Mouse (Mus musculus) heart, postnatal 25 days (tissue): Measurements from ENCODE around the gene Timm8a2. TPM values are rescaled to one million over a fixed set of nuclear protein-coding genes. Genes with fewer than 3 reads are reported as not detected.

ENCODE experiments used
- DNase-seq: peaks from one replicate; pipeline ENCODE4 v3.0.0; 2022; ENCODE audit warnings: low spot score
- intact Hi-C: fragments of 180-260 bp; cut with DNase I; formaldehyde crosslinking; loops from one replicate; pipeline ENCODE4 v1.15.1; 2025
- total RNA-seq, 2 experiments: library from RNA; stranded (reverse); gene quantifications; 2 replicates each; pipeline ENCODE4 v1.2.3; 2021

The Timm8a2 gene
- not detected for total RNA-seq

DNA sequence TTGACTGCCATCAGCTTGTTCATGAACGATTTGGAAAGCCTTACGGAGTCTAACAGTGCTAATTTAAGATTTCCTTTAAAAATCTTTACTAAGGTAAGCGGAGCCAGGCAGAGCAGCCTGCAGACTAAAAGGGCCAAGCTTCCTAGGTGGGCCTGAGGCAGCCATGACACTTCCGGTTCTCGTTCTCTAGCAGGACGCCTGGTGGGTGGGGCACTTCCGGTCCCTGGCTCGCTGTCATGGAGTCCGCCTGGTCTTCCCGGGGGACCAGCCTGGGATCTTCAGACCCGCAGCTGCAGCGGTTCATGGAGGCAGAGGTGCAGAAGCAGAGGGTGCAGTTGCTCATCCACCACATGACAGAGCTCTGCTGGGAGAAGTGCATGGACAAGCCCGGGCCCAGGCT lies at the start of gene Timm8a2:
Gene Timm8a2 (plus strand): TSS at position 224 of the 400 bp plus-strand sequence.
- intact Hi-C loops: no loop called here
- no peak for DNase-seq

GRCm38 (mm10) chr14:121985477-121985876 lies 49.0 kb upstream of the Timm8a2 start:
- no peak for DNase-seq
- intact Hi-C loops: loop anchor here (5.0 kb wide), 1 partner anchor 53 kb away; no protein-coding TSS in a partner anchor

- intact Hi-C loops: loop anchor here (1.0 to 5.0 kb wide), 2 partner anchors 23 to 54 kb away; no protein-coding TSS in a partner anchor
- DNase-seq: no peak
Measured at GRCm38 (mm10) chr14:121986028-121986427, 48.4 kb upstream of the Timm8a2 start.

GRCm38 (mm10) chr14:121987287-121987686 lies 47.2 kb upstream of the Timm8a2 start:
- DNase-seq: no peak
- intact Hi-C loops: loop anchor here (5.0 kb wide), 1 partner anchor 55 kb away; no protein-coding TSS in a partner anchor

DNA sequence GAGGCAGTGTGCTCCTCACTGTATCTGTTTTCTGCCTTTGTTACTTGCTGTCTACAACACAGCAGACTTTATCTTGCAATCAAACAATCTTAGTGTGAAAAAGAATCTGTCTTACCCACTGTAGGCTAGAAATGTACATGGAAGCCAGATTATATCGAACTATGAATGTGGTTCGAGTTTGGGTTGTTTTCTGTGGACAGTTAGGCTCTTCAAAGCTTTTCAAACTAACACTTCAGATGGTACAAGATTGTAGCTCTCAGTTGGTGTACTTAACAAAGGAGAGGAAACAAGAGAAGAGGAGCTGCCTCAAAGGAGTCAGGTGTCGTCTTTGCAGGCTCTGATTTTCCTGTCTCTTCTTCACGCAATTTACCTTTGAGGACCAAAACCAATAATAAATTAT lies 46.8 kb upstream of the Timm8a2 start:
- DNase-seq: no peak
- intact Hi-C loops: loop anchor here (5.0 kb wide), 1 partner anchor 55 kb away; no protein-coding TSS in a partner anchor

GRCm38 (mm10) chr14:121989331-121989730 lies 45.1 kb upstream of the Timm8a2 start:
- DNase-seq: no peak
- intact Hi-C loops: loop anchor here (5.0 kb wide), 1 partner anchor 57 kb away; no protein-coding TSS in a partner anchor

DNA sequence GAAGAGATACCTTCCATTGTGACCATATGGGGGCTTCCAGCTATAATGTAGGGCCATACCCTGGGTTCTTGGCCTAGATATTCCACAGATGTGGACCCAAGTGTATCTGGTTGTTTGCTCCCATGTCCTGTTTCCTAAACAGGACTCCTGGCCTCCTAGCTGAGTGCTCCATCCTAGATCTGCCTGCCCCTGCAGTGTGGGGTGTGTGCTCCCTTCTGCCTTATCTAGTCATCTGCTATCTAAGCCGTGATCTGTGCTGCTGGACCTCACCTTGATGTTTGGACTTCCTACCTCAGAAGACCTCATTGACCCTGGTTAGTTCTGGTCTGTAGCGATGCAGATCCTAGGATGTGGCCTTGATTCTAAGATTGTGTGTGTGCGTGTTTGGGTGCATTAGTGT lies 44.6 kb upstream of the Timm8a2 start:
- intact Hi-C loops: loop anchor here (5.0 kb wide), 1 partner anchor 58 kb away; no protein-coding TSS in a partner anchor
- no peak for DNase-seq

GRCm38 (mm10) chr14:121990897-121991296 lies 43.6 kb upstream of the Timm8a2 start:
- intact Hi-C loops: no loop called here
- no peak for DNase-seq

GRCm38 (mm10) chr14:121991921-121992320 lies 42.6 kb upstream of the Timm8a2 start:
- intact Hi-C loops: no loop called here
- no peak for DNase-seq

GRCm38 (mm10) chr14:121992395-121993280 lies 41.8 kb upstream of the Timm8a2 start:
- no peak for DNase-seq
- intact Hi-C loops: no loop called here

- no peak for DNase-seq
- intact Hi-C loops: no loop called here
Measured at GRCm38 (mm10) chr14:121993616-121994015, 40.9 kb upstream of the Timm8a2 start.

DNA sequence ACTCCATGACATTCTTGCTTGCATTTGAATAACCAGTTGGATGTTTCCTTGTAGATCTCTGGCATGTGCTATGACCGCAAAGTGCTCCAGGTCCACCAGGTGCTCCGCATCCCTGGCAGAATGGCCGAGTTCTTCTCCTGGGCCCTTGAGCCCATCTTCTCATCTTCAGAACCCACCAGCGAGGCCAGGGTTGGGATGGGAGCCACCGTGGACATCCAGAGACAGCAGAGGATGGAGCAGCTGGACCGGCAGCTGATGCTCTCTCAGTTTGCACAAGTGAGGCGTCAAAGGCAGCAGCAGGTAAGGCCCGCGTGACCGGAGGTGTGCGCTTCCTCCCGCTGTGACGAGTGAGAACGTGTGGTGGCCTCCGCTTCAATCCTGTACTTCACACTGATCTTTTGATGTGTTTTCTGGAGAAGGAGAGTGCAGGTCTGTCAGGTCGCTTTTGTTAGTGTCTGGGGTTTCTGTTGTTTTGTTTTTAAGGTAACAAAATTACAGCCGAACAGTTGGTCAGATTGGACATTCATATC lies 40.2 kb upstream of the Timm8a2 start:
- DNase-seq: no peak
- intact Hi-C loops: no loop called here

DNA sequence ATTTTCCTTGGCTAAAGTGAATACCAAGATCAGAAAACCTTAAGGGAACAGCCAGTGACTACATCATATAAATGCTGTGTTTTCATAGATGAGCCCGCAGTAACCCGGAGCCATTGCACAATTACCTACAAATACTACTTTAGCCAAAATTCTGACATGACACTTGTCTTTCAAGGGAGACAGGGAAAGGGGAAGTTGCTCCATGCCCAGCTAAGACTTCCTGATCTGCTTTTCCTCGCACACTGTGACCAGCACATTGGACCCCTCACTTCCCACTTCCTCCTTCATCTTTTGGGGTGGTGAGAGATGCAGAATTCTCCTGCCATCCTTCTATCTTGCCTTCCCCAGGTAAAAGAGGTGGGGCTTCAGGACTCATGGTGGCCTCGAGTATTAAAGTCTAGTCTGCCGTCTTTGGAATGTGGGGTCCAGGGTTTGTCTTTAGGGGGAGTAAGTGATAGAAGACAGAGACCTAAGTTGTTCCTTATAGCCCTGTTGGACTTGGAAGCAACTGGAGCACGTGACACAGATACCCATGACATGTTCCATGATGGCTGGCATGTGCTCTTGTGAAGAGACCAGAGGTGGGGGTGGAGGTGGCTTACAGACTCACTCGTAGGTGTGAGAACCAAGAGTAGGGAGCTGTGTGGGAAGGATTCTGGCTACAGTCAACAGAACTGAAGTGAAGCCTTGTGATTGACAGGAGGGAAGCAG lies 39.5 kb upstream of the Timm8a2 start:
- intact Hi-C loops: no loop called here
- no peak for DNase-seq

- DNase-seq: no peak
- intact Hi-C loops: no loop called here
Measured at GRCm38 (mm10) chr14:121995557-121995870, 39.0 kb upstream of the Timm8a2 start.

DNA sequence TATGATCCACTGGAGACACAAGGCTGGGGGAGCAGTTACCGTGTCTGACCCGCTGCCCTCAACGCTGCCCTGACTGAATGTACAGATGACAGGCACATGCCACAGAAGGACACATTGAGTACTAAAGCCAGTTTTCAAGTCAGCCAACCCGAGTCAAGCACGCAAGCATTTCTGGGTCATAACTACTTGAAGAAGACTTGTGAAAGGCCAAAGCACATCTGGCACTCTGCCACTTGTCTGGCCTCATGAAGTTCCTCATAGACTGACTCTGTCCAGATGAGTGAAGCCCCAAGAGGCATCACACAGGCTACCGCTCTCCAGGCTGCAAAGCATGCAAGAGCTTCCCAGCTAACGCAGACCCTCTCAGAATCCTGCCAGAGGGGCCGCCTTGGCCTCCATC lies 37.7 kb upstream of the Timm8a2 start:
- DNase-seq: peak; percentile 37
- intact Hi-C loops: no loop called here

- intact Hi-C loops: no loop called here
- DNase-seq: no peak
Measured at GRCm38 (mm10) chr14:121999455-121999854, 35.0 kb upstream of the Timm8a2 start.

DNA sequence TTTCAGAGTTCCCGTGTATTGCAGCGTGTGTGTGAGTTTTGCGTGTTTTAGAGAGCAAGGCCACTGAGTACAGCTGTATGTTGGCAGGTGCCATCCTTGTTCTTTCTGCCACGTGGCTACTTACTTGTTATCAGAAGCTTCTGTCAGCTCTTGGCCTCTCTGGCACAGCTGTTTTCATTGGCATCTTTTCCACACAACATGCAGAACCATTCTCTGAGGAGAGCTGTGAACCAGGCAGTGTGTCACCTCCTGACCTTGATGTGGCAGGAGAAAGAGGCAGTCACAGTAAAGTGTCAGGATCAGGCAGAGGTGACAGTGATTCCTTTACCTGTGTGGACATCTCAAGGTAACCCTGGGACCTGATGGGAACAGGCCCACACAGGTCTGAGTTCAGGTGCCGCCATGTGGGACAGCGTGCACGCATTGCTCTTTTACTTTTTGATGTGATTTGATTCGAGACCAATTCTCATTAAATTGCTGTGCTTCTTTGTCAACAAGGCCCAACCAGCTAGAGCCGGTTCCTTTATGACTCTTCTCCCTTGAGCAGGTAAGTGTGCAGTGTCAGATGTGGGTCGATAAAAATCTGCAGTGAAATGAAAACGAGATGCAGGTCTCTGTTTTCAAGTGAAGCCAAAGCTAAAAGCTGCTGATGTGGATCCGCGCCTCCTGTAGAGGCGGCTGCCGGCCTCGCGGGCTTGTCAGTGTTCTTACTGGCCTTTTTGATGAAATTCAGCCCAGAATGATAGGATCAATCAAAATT lies 33.9 kb upstream of the Timm8a2 start:
- no peak for DNase-seq
- intact Hi-C loops: no loop called here

DNA sequence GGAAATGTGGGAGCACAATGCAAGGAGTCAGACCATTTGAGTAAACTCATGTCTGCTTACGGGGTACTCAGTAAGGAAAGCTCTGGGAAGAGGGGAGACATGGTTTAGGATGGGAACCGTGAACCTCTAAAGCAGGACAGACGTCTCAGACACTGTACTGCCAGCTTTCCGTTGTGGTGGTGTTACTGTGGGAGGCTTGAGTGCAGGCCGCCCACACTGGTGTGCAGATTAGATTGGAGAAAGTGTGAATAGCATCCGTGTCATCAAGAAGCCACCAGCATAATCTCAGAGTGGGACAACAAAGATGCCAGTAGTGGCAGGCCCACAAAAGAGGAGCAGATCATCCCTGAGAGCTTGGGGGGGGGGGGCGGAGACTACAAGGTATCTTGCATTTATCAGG lies 32.2 kb upstream of the Timm8a2 start:
- no peak for DNase-seq
- intact Hi-C loops: no loop called here

DNA sequence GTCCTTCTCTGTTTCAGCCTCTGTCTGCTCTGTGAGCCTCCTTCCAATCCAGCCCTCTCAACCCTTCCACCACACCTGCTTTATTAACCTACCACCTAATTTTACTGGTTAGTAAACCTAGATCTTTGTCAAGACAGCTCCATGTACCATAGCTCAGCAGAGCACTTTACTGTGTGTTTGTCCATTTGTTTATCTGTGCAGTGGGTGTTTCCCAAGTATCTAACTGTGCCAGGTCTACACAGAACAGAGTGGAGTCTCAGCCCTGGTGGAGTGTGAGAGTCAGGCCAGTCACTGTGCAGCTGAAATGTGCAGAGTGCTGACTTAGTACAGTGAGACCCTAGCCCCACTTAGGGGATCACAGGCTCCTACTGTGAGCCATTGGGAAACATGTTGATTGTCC lies 30.7 kb upstream of the Timm8a2 start:
- intact Hi-C loops: no loop called here
- DNase-seq: no peak

- DNase-seq: no peak
- intact Hi-C loops: no loop called here
Measured at GRCm38 (mm10) chr14:122008261-122008660, 26.2 kb upstream of the Timm8a2 start.
